Mouse (Mus musculus): ENCODE measurements at regions not wholly inside any gene's neighbourhood (a gene's known extent, or its start where the extent isn't known, plus 50 kb on each side); places are given as distances from the start of the nearest gene placed in this dataset.

- Histone ChIP-seq H3K36me3 (ENCODE audit: control insufficient read depth, insufficient read depth, low read length, poor library complexity, severe bottlenecking) (no peaks in the 10 kb centered on the region), H3K27me3 (ENCODE audit: control insufficient read depth, insufficient read depth, low read length, poor library complexity, severe bottlenecking) (no peaks in the 10 kb centered on the region)
- DNase-seq (ENCODE audit: low read depth, low spot score): no peak
These were observed 50.7 kb upstream of the Hmga2 start for GRCm38 (mm10) chr10:120526991-120527390.
